Mouse (Mus musculus) lung, embryonic 14.5 days (tissue): ENCODE results near the gene Spata5. TPM values are rescaled to one million over a fixed set of nuclear protein-coding genes. Genes with fewer than 3 reads are reported as not detected.

Experiments
- ATAC-seq: fragments of 200-750 bp; cut with Nextera tagmentation; 2 replicates; pipeline ENCODE4 v1.8.0; 2017; ENCODE audit warnings: mild to moderate bottlenecking, moderate TSS enrichment, moderate library complexity; ENCODE audit not compliant: insufficient read depth
- DNase-seq: peaks from one replicate; pipeline ENCODE4 v3.0.0-alpha.2; 2015
- H3K27ac ChIP-seq: fragments of 300-500 bp; sonication (generic); 2 replicates; pipeline ENCODE4 v1.5.1; 2014; ENCODE audit warnings: low read depth, mild to moderate bottlenecking, moderate library complexity
- H3K27me3 ChIP-seq: fragments of 300-500 bp; sonication (generic); 2 replicates; pipeline ENCODE4 v1.6.1; 2014; ENCODE audit warnings: low read length, control low read depth; ENCODE audit not compliant: insufficient read depth
- H3K36me3 ChIP-seq: fragments of 300-500 bp; sonication (generic); 2 replicates; pipeline ENCODE4 v1.6.1; 2014; ENCODE audit warnings: control low read depth; ENCODE audit not compliant: insufficient read depth
- H3K4me1 ChIP-seq: fragments of 300-500 bp; sonication (generic); 2 replicates; pipeline ENCODE4 v1.6.1; 2014; ENCODE audit warnings: antibody characterized with exemption, control low read depth; ENCODE audit not compliant: insufficient read depth
- H3K4me2 ChIP-seq: fragments of 300-500 bp; sonication (generic); 2 replicates; pipeline ENCODE4 v1.6.1; 2014; ENCODE audit warnings: mild to moderate bottlenecking
- H3K4me3 ChIP-seq: fragments of 300-500 bp; sonication (generic); 2 replicates; pipeline ENCODE4 v1.5.1; 2014; ENCODE audit warnings: low read depth, low read length
- H3K9ac ChIP-seq: fragments of 300-500 bp; sonication (generic); 2 replicates; pipeline ENCODE4 v1.6.1; 2014
- H3K9me3 ChIP-seq: fragments of 300-500 bp; sonication (generic); 2 replicates; pipeline ENCODE4 v1.6.1; 2016; ENCODE audit warnings: low read depth, low read length, control low read depth
- CTCF ChIP-seq: IDR thresholded peaks from 2 replicates; pipeline ENCODE4 v1.5.1; 2016; ENCODE audit warnings: antibody characterized with exemption, low read depth
- WGBS: fragments of 180-500 bp; shearing (Covaris S2); extraction: QIAGEN DNeasy Blood & Tissue Kit; methylation state at CpG from one replicate; pipeline ENCODE4 v1.1.7; 2014; 5-methylcytosine and 5-hydroxymethylcytosine counted together
- polyA plus RNA-seq: library from polyadenylated mRNA; unstranded; fragments of >200 nt; fragmentation: Nextera tagmentation; extraction: Ambion mirVana; gene quantifications from 2 replicates; pipeline ENCODE4 v1.2.1, GENCODE M21; 2014

The Spata5 gene
- polyA plus RNA-seq, 1 experiment from 2014 or later = 42.0 TPM

GRCm38 (mm10) chr3:37398661-37399395 lies 20.9 kb upstream of the Spata5 start:
- 53% methylated on average over 7 of the region's 7 CpGs for WGBS
- H3K4me1 ChIP-seq = no peaks in the 10 kb centered on the region
- H3K36me3 ChIP-seq = no peaks in the 10 kb centered on the region
- peak overlapping the region; percentile 55 for H3K27ac ChIP-seq
- H3K27me3 ChIP-seq = no peaks in the 10 kb centered on the region
- H3K9me3 ChIP-seq = no peaks in the 10 kb centered on the region
- no peak for TF ChIP-seq CTCF
- H3K4me3 ChIP-seq = no peak overlapping the region
- no peak overlapping the region for H3K4me2 ChIP-seq
- no peak overlapping the region for H3K9ac ChIP-seq
- peak; percentile 83 for DNase-seq
- ATAC-seq = peak; percentile 94

GRCm38 (mm10) chr3:37401729-37402610 lies 17.7 kb upstream of the Spata5 start:
- no peak for TF ChIP-seq CTCF
- H3K36me3 ChIP-seq = 0 out of 2 replicates have a peak, but pooled peaks cover 5% of the 10 kb centered on the region
- 64% methylated on average over 11 of the region's 11 CpGs for WGBS
- no peak overlapping the region for H3K4me2 ChIP-seq
- H3K9ac ChIP-seq = no peak overlapping the region
- no peaks in the 10 kb centered on the region for H3K4me1 ChIP-seq
- H3K4me3 ChIP-seq = no peak overlapping the region
- no peaks in the 10 kb centered on the region for H3K9me3 ChIP-seq
- no peak for ATAC-seq
- peak; percentile 45 for DNase-seq
- H3K27ac ChIP-seq = peak overlapping the region; percentile 76
- no peaks in the 10 kb centered on the region for H3K27me3 ChIP-seq

GRCm38 (mm10) chr3:37407598-37407997 lies 12.1 kb upstream of the Spata5 start:
- Histone ChIP-seq H3K4me3 (no peak overlapping the region), H3K4me1 (no peaks in the 10 kb centered on the region), H3K27ac (no peak overlapping the region), H3K9ac (no peak overlapping the region), H3K4me2 (no peak overlapping the region), H3K9me3 (no peaks in the 10 kb centered on the region), H3K27me3 (no peaks in the 10 kb centered on the region), H3K36me3 (0 out of 2 replicates have a peak, but pooled peaks cover 5% of the 10 kb centered on the region)
- no peak for TF ChIP-seq CTCF
- DNase-seq (peak; percentile 63), ATAC-seq (no peak)

- H3K27me3 ChIP-seq = no peaks in the 10 kb centered on the region
- 66% methylated on average over 3 of the region's 3 CpGs for WGBS
- H3K36me3 ChIP-seq = no peaks in the 10 kb centered on the region
- no peak overlapping the region for H3K9ac ChIP-seq
- H3K4me2 ChIP-seq = no peak overlapping the region
- ATAC-seq (no peak), DNase-seq (no peak)
- no peaks in the 10 kb centered on the region for H3K4me1 ChIP-seq
- H3K27ac ChIP-seq = no peak overlapping the region
- H3K4me3 ChIP-seq = no peak overlapping the region
- no peaks in the 10 kb centered on the region for H3K9me3 ChIP-seq
- TF ChIP-seq CTCF = no peak
Measured at GRCm38 (mm10) chr3:37413446-37413845, 6.2 kb upstream of the Spata5 start.

GRCm38 (mm10) chr3:37414413-37414960 lies 5.2 kb upstream of the Spata5 start:
- TF ChIP-seq CTCF = peak; percentile 84
- H3K9me3 ChIP-seq = no peaks in the 10 kb centered on the region
- H3K4me2 ChIP-seq = no peak overlapping the region
- H3K36me3 ChIP-seq = no peaks in the 10 kb centered on the region
- no peak overlapping the region for H3K4me3 ChIP-seq
- DNase-seq = peak; percentile 94
- WGBS = 48% methylated on average over 14 of the region's 14 CpGs
- 0 out of 2 replicates have a peak, but pooled peaks cover 4% of the 10 kb centered on the region for H3K4me1 ChIP-seq
- no peak overlapping the region for H3K27ac ChIP-seq
- no peaks in the 10 kb centered on the region for H3K27me3 ChIP-seq
- H3K9ac ChIP-seq = no peak overlapping the region
- ATAC-seq = no peak

GRCm38 (mm10) chr3:37418341-37418740 lies 1.4 kb upstream of the Spata5 start:
- Histone ChIP-seq H3K9ac (peak overlapping the region; percentile 71; the same call in 1 of the 2 replicates), H3K4me1 (peaks cover 9% of the 10 kb centered on the region; the same call in 1 of the 2 replicates), H3K27me3 (no peaks in the 10 kb centered on the region), H3K27ac (no peak overlapping the region), H3K36me3 (no peaks in the 10 kb centered on the region), H3K9me3 (no peaks in the 10 kb centered on the region), H3K4me2 (peak overlapping the region; percentile 84), H3K4me3 (peak overlapping the region; percentile 93)
- ATAC-seq (no peak), DNase-seq (no peak)
- WGBS = 58% methylated on average over 5 of the region's 5 CpGs
- TF ChIP-seq CTCF = no peak
